13 mouse cellular contexts compared by ENCODE assay signal in genomic region chr10:27127454-27127853, GRCm38 (mm10).
DNase-seq lines count a peak whose midpoint lies in the region; ATAC-seq and TF ChIP-seq lines count a peak whose summit lies in the region.
"Had no signal": no experiment of that assay in that cellular context is flagged by ENCODE, and none has a peak within 500 bp of the region (broad histone marks: within the 10 kb centered on the region; RNA-seq: fewer than 3 reads in every experiment).

No protein-coding gene starts in this region.

- 75% methylated on average over 2 of the region's 2 CpGs for WGBS in forebrain, embryonic 15.5 days
- WGBS in forebrain, embryonic 11.5 days = 86% methylated on average over 2 of the region's 2 CpGs
- 74% methylated on average over 2 of the region's 2 CpGs for WGBS in midbrain, postnatal 0 days
- WGBS in midbrain, embryonic 10.5 days = 88% methylated on average over 2 of the region's 2 CpGs
- 68% methylated on average over 2 of the region's 2 CpGs for WGBS in heart, embryonic 12.5 days

- no peaks in the 10 kb centered on the region for H3K36me3 ChIP-seq in forebrain, embryonic 15.5 days
- no peaks in the 10 kb centered on the region for H3K36me3 ChIP-seq in forebrain, embryonic 11.5 days (ENCODE audit: control insufficient read depth, insufficient read depth, low read length)
- H3K36me3 ChIP-seq in midbrain, postnatal 0 days (ENCODE audit: insufficient read depth, low read length) = no peaks in the 10 kb centered on the region
- no peaks in the 10 kb centered on the region for H3K36me3 ChIP-seq in midbrain, embryonic 10.5 days
- H3K36me3 ChIP-seq in heart, embryonic 12.5 days = no peaks in the 10 kb centered on the region
- H3K36me3 ChIP-seq: midbrain, embryonic 15.5 days; neural tube, embryonic 15.5 days had no signal

- no peak overlapping the region for H3K4me2 ChIP-seq in forebrain, embryonic 15.5 days (replicated peaks)
- H3K4me2 ChIP-seq in forebrain, embryonic 11.5 days (ENCODE audit: low read depth, low read length, severe bottlenecking) = no peak overlapping the region
- no peak overlapping the region for H3K4me2 ChIP-seq in midbrain, postnatal 0 days (ENCODE audit: low read depth, low read length, poor library complexity, severe bottlenecking)
- H3K4me2 ChIP-seq in heart, embryonic 12.5 days = no peak overlapping the region
- H3K4me2 ChIP-seq: lung, embryonic 14.5 days; midbrain, embryonic 15.5 days; neural tube, embryonic 15.5 days had no signal

- H3K9me3 ChIP-seq in forebrain, embryonic 15.5 days = no peaks in the 10 kb centered on the region
- H3K9me3 ChIP-seq in forebrain, embryonic 11.5 days (ENCODE audit: control insufficient read depth, low read length) = no peaks in the 10 kb centered on the region
- H3K9me3 ChIP-seq in midbrain, postnatal 0 days (ENCODE audit: low read length) = no peaks in the 10 kb centered on the region
- no peaks in the 10 kb centered on the region for H3K9me3 ChIP-seq in midbrain, embryonic 10.5 days (replicated peaks)
- H3K9me3 ChIP-seq in heart, embryonic 12.5 days (replicated peaks) = no peaks in the 10 kb centered on the region
- H3K9me3 ChIP-seq: midbrain, embryonic 15.5 days; neural tube, embryonic 15.5 days had no signal

- H3K4me1 ChIP-seq in forebrain, embryonic 15.5 days = no peaks in the 10 kb centered on the region
- H3K4me1 ChIP-seq in forebrain, embryonic 11.5 days (replicated peaks; ENCODE audit: control insufficient read depth, insufficient read depth, low read length) = no peaks in the 10 kb centered on the region
- no peaks in the 10 kb centered on the region for H3K4me1 ChIP-seq in midbrain, postnatal 0 days (ENCODE audit: insufficient read depth, low read length)
- H3K4me1 ChIP-seq in midbrain, embryonic 10.5 days = no peaks in the 10 kb centered on the region
- peaks cover 7% of the 10 kb centered on the region; the same call in 1 of the 2 replicates for H3K4me1 ChIP-seq in heart, embryonic 12.5 days (replicated peaks)
- H3K4me1 ChIP-seq: midbrain, embryonic 15.5 days; neural tube, embryonic 15.5 days had no signal

- no peak for DNase-seq in forebrain, embryonic 11.5 days (ENCODE audit: low spot score)
- DNase-seq in midbrain, postnatal 0 days (ENCODE audit: low spot score) = peak; percentile 67
- DNase-seq in midbrain, embryonic 10.5 days (ENCODE audit: low spot score) = no peak
- DNase-seq in telencephalon, adult 2 months (ENCODE audit: low read depth, low spot score) = peak; percentile 58
- DNase-seq in T-cell, adult 2 months (ENCODE audit: low spot score) = no peak
- no peak for DNase-seq in kidney, postnatal 14 days
- DNase-seq: adrenal gland, adult 2 months; lung, embryonic 14.5 days; thymus, postnatal 14 days had no signal

- H3K27me3 ChIP-seq in forebrain, embryonic 15.5 days = no peaks in the 10 kb centered on the region
- no peaks in the 10 kb centered on the region for H3K27me3 ChIP-seq in forebrain, embryonic 11.5 days (ENCODE audit: control insufficient read depth, insufficient read depth, low read length)
- no peaks in the 10 kb centered on the region for H3K27me3 ChIP-seq in midbrain, postnatal 0 days (ENCODE audit: insufficient read depth, low read length)
- H3K27me3 ChIP-seq in midbrain, embryonic 10.5 days (ENCODE audit: low read depth, poor library complexity, severe bottlenecking) = no peaks in the 10 kb centered on the region
- no peaks in the 10 kb centered on the region for H3K27me3 ChIP-seq in heart, embryonic 12.5 days (replicated peaks)
- H3K27me3 ChIP-seq: midbrain, embryonic 15.5 days; neural tube, embryonic 15.5 days had no signal

- H3K27ac ChIP-seq in forebrain, embryonic 15.5 days (replicated peaks) = no peak overlapping the region
- no peak overlapping the region for H3K27ac ChIP-seq in forebrain, embryonic 11.5 days (ENCODE audit: low read depth, low read length)
- no peak overlapping the region for H3K27ac ChIP-seq in midbrain, postnatal 0 days (ENCODE audit: low read depth, low read length)
- H3K27ac ChIP-seq in midbrain, embryonic 10.5 days (replicated peaks) = no peak overlapping the region
- H3K27ac ChIP-seq in heart, embryonic 12.5 days (ENCODE audit: poor library complexity, severe bottlenecking) = peak overlapping the region; percentile 2; the same call in 1 of the 2 replicates
- H3K27ac ChIP-seq: midbrain, embryonic 15.5 days; neural tube, embryonic 15.5 days had no signal

- H3K9ac ChIP-seq in forebrain, embryonic 15.5 days (replicated peaks) = no peak overlapping the region
- H3K9ac ChIP-seq in forebrain, embryonic 11.5 days (ENCODE audit: low read length) = no peak overlapping the region
- H3K9ac ChIP-seq in midbrain, postnatal 0 days (replicated peaks; ENCODE audit: low read length, poor library complexity, severe bottlenecking) = no peak overlapping the region
- H3K9ac ChIP-seq in heart, embryonic 12.5 days = no peak overlapping the region
- H3K9ac ChIP-seq: lung, embryonic 14.5 days; midbrain, embryonic 15.5 days; neural tube, embryonic 15.5 days had no signal

- H3K4me3 ChIP-seq in forebrain, embryonic 15.5 days = no peak overlapping the region
- no peak overlapping the region for H3K4me3 ChIP-seq in forebrain, embryonic 11.5 days (ENCODE audit: low read depth, low read length)
- no peak overlapping the region for H3K4me3 ChIP-seq in midbrain, postnatal 0 days (ENCODE audit: low read depth, low read length)
- H3K4me3 ChIP-seq in midbrain, embryonic 10.5 days = no peak overlapping the region
- no peak overlapping the region for H3K4me3 ChIP-seq in heart, embryonic 12.5 days
- H3K4me3 ChIP-seq: midbrain, embryonic 15.5 days; neural tube, embryonic 15.5 days had no signal

- ATAC-seq in forebrain, embryonic 15.5 days (replicated peaks) = peak; percentile 63; the same call in 1 of the 2 replicates
- ATAC-seq in forebrain, embryonic 11.5 days (replicated peaks; ENCODE audit: low FRiP score) = no peak
- no peak for ATAC-seq in midbrain, postnatal 0 days (ENCODE audit: low FRiP score)
- no peak for ATAC-seq in heart, embryonic 12.5 days (ENCODE audit: insufficient number of reproducible peaks, low FRiP score)
- ATAC-seq: midbrain, embryonic 15.5 days had no signal

- no peak for TF ChIP-seq CTCF in midbrain, postnatal 0 days (IDR thresholded peaks at IDR 0.05)

Comparison
In these comparisons a context has a peak if more than half of its experiments do, and no peak if none do; other contexts are left out.
1. DNase-seq: peak in midbrain, postnatal 0 days (single experiment) and telencephalon, adult 2 months (single experiment); none in forebrain, embryonic 11.5 days (single experiment), midbrain, embryonic 10.5 days (single experiment), T-cell, adult 2 months (single experiment) and kidney, postnatal 14 days (single experiment).